Mouse (Mus musculus) kidney, postnatal 10 days (tissue): ENCODE results near the gene Gcm2.
A peak's percentile ranks its signal among the peaks of the same experiment; 100 is the strongest.

Experiments used
- DNase-seq: peaks from one replicate; pipeline ENCODE4 v3.0.0; 2021; ENCODE audit warnings: mixed read lengths

Gene Gcm2

DNA sequence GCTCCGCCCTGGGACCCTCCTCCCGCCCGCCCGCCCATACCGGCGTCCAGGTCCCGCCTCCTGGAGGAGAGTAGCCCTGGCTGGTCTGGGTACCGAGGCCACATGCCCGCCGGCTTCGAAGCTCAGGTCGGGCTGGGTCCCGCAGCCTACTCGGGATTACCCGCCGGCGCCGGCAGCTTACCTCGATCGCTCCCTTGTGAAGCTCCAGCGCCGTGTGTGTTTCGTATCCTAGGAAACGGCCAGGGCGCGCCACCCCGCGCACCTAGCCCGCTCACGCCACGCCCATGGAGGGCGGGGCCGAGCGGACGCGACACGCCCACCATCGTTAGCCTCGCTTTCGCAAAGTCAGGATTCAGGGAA is 31.4 kb downstream of the Gcm2 start, which contains the start of gene Mak:
Gene Mak, minus strand, starts transcription at position 286 of the 360 bp plus-strand sequence.
- DNase-seq = peak; percentile 76

- no peak for DNase-seq
These were observed 32.0 kb downstream of the Gcm2 start for GRCm38 (mm10) chr13:41078690-41079420.

DNA sequence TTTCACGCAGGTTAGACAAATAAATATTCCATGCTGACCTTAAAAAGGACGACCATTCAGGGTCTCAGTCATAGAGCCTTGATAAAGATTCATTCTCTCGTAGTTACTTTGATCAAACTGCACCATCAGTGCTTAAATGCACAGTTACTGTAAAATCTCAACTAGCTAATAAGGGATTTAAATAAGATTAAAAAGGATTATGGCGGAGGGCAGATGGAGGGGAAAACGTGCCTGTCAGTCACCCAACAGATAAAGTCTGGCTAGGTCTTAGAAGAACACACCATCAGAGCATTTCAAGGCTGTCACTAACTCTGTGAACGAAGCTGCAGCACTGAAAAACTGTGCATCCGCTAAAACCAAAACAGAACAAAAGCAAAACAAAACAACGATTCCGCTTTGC is 32.9 kb downstream of the Gcm2 start:
- DNase-seq = no peak

GRCm38 (mm10) chr13:41073819-41074218 is 37.0 kb downstream of the Gcm2 start:
- DNase-seq = no peak

GRCm38 (mm10) chr13:41071617-41072016 is 39.2 kb downstream of the Gcm2 start:
- DNase-seq = no peak

DNA sequence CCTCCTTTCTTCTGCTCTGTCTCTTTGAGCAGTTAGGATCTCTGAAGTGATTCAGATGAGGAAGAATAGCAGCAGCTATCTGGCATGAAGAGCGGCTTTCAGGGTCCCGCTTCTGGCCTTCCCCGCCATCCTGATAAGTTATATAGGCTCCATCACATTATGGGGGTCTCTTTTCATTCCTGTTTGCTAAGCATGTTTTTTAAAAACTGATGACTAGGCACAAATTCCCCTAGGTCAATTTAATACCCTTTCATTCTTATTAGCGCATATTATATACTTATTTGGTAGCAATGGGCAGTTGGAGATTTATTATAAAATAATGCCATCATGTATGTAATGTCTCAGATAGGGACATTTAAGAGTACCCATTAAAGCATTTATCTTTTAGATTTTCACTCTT is 43.2 kb downstream of the Gcm2 start:
- no peak for DNase-seq

- DNase-seq = no peak
These were observed 58.9 kb downstream of the Gcm2 start for GRCm38 (mm10) chr13:41051965-41052364.
